Mouse (Mus musculus) c-Kit-positive CD71-positive TER-119-positive erythroid progenitor cells, embryonic 14.5 days (primary cell): ENCODE measurements at regions not wholly inside any gene's neighbourhood (a gene's known extent, or its start where the extent isn't known, plus 50 kb on each side); places are given as distances from the start of the nearest gene placed in this dataset.

Experiments
- DNase-seq: peaks from one replicate; pipeline ENCODE4 v3.0.0-alpha.2; 2013; ENCODE audit warnings: low spot score

GRCm38 (mm10) chr17:45341573-45341972, 92.0 kb downstream of the Cdc5l start:
- DNase-seq = no peak

DNA sequence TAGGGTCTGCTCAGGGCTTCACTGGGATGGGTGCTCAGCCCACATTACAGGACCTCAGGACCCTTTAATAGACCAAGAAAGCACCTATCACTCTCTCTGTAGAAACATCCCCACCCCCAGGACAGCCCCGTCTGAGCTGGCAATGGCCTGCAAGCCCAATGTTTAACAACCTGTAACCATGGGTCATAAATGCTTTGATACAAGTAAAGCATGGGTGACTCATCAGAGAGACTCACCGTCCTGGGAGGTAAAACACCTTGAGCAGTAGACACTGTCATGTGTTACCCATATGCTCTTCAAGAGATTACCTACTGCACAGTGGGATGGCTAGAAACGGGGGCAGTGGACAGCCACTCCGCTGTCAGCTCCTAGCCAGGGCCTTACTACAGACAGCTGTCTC, 92.7 kb downstream of the Cdc5l start:
- DNase-seq = no peak

- no peak for DNase-seq
Measured at GRCm38 (mm10) chr17:45339226-45339625, 94.3 kb downstream of the Cdc5l start.

DNA sequence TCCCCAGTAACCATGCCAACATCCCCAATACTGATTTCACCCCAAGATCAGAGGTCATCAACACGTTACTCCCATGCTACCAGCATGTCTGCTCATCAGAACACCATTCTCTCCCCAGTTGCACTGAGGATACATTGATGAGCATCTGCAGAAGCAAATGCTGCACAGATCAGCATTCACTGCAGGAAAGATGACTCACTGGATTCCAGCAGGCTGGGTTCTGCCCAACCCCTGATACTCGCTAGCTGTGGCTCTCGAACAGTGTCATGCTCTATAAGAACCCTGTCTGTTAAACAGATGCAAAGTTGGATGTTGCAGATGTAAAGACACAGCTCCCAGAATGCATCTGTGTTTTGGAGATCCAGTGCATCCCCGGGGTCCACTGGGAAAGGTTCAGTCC, 95.5 kb downstream of the Cdc5l start:
- no peak for DNase-seq

- DNase-seq = no peak
Measured at GRCm38 (mm10) chr17:45335586-45336151, 97.9 kb downstream of the Cdc5l start.

- no peak for DNase-seq
Measured at GRCm38 (mm10) chr17:45334732-45335381, 98.7 kb downstream of the Cdc5l start.

DNA sequence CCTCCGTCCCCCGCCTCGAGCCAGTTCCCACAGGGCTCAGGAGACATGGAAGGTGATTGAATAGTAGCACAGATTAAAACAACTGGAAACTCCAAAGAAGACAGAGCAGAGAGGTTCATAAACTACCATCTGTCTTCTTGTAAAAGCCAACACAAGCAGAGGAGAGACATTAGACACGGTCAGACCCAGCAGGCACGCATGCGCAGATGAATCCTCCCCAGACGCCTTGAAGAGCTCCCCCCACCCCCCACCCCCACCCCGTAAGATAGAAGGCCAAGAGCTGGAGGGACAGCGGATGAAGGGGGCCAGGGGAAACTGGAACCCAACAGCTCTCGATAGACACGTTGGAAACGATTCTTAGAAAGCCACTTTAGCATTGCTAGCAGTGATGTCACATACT, 101.2 kb downstream of the Cdc5l start:
- no peak for DNase-seq

- no peak for DNase-seq
Measured at GRCm38 (mm10) chr17:45329241-45329640, 104.3 kb downstream of the Cdc5l start.

- no peak for DNase-seq
Measured at GRCm38 (mm10) chr17:45326726-45327125, 106.8 kb downstream of the Cdc5l start.

DNA sequence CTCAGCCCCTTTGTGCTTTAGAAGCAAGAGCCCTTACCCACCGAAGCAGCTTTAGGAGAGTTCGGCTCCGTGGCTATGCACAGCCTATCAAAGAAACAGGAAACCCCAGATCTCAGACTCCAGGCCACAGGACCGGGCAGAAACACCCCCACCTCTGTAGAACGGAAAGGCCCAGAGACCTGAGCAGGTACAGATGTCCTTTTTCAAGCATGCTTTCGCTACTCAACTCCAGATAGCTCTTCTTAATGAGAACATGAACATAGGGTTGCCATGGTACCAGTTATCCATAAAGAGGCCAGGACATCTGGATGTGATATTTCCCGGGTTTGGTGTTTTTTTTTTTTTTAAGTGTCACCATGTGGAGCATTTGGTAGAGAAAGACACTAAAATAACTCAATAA, 107.4 kb downstream of the Cdc5l start:
- DNase-seq = no peak

DNA sequence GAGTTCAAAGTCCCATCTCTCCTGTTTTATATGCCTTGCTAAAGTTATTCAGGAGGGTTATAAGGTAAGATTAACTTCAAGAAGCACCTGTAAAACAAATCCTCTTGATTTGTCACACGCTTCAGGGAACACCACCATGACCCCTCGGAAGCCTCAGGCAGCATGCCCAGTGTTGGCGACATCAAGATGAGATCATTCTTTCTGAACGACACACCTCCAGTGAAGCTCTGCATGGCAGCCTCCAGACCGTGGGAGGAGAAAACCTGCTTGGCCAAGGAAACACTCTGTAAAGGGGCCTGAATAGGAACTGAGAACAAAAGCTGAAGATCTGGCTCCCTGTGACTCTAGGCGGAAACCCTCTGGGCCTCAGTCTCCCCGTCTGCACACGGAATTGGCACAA, 110.7 kb downstream of the Cdc5l start:
- DNase-seq = no peak

DNA sequence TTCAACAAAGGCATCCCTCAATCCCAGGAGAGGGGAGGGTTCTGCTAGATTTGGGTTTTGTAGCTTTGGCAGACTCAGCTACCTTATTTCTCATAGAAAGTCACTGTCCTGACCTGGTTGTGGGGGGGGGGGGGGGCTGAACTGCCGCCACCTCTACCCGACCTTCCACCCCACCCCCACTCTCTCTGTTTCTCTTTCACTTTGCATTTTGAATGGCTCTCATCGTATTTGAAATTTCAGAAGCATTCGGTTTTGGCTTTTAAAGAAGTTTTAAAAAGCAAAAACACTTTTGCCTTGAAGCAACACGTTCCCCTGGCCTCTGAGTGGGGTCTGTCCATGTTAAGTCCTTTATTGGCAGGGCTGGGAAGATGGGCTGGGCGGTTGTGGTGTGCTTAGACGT, 113.5 kb downstream of the Cdc5l start:
- no peak for DNase-seq

DNA sequence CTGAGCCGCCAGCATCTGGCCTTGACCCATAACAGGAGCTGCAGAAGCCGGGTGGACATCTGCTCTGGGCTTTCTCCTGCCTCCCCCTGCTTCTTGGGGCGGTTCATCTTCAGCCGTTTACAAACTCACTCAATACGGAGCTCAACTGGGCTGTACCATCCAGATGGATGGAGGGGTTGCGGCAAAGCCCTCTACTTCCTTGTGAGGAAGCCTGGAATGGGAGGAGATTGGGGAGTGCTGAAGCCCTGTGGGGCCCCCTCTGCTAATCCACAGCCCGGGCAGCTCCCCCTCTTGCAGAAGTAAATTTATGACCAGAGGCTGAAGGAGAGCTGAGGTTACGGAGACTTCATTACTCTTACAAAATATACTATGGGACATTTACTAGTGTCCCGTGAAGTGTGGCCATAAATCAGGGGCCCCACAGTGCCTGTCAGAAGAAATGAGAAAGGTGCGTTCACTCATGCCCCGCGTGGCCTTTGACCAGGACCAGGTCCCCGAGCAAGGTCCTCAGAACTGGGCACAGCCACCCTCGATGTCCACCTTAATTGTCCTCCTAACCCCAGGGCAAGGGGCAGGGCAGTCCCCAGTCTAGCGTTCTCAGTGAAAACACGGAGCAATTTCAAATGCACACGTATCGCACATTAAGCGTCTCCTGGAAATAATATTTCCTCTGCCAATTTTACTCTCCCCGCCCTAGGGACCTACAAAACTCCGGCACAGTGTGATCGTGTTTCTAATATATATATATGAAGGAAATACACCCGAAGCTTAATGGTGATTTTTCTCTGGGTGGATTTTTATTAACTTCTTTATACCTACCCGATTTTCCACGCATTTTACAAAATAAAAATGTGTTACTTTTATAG, 115.1 kb downstream of the Cdc5l start:
- no peak for DNase-seq

- DNase-seq = no peak
Measured at GRCm38 (mm10) chr17:45312510-45313266, 120.8 kb downstream of the Cdc5l start.

DNA sequence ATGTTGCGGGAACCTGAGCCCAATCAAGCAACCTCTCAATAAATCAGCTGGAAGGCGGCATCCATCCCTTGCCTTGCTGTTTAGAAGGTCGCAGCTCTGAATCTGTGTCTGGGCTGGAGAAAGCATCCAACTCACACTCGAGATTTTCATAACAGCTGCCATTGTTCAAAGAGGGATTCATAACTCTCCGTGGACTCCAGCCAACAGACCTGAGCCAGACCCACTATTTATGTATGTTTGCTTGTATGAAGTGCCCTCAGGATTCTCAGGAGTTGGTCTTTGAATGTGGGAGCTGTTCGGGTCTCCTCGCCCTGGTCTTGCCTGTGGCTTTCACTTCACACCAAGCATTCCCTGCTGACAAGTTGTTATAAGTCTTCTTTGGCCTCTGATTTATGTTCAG, 127.0 kb downstream of the Cdc5l start:
- no peak for DNase-seq

GRCm38 (mm10) chr17:45303183-45303582, 130.4 kb downstream of the Cdc5l start:
- no peak for DNase-seq

GRCm38 (mm10) chr17:45298355-45298754, 135.2 kb downstream of the Cdc5l start:
- no peak for DNase-seq

DNA sequence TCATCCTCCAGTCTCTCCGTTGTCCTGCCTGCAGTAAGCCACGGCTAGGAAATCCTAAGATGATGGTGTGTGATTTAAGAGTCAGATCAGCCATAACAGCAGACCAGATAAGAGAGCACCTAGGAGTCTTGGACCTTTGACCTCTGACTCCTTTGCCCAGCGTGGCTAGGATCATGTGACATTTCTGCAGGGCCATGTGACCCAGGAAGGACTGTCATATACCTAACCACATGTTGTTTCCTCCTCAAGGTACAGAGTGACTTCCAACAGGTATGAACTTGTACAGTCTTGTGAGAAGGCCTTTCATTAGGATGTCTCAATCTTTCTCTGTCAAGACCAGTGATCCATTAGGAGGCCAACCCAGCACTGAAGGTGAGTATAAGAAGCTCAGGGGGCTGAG, 135.7 kb downstream of the Cdc5l start:
- no peak for DNase-seq

DNA sequence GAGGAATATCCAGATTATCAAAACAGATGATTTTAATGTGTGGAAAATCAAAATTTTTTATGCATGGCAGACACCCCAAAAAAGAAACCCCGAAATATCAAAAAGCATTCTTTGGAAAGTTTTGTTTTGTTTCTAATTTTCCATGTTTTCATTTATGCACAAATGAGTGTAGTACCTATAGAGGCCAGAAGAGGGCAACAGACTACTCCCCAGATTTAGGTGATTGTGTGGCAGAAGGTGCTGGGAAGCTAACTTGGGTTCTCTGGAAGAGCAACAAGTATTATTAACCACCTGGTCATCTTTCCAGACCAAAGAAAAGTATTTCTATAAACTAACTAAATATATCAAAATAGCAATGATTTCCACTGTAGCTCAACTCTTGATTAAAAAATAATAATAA, 137.2 kb downstream of the Cdc5l start:
- peak; percentile 4 for DNase-seq

DNA sequence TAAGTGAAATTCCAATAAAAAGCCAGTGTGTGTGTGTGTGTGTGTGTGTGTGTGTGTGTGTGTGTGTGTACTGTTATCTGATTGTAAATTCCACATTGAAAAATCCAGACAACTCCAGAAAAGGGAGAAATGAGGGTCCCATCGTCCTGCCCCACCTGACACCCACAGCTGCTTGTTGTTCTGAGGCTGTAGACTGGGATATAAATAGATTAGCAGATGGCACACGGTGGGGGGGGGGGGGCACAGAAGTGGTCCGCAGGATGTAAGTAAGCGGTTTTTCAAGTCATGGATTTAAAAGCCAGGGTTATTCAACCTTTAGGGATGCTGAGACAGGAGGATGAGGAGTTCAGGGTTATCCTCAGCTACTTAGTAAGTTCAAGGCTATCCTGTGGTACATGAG, 138.7 kb downstream of the Cdc5l start:
- DNase-seq = no peak

DNA sequence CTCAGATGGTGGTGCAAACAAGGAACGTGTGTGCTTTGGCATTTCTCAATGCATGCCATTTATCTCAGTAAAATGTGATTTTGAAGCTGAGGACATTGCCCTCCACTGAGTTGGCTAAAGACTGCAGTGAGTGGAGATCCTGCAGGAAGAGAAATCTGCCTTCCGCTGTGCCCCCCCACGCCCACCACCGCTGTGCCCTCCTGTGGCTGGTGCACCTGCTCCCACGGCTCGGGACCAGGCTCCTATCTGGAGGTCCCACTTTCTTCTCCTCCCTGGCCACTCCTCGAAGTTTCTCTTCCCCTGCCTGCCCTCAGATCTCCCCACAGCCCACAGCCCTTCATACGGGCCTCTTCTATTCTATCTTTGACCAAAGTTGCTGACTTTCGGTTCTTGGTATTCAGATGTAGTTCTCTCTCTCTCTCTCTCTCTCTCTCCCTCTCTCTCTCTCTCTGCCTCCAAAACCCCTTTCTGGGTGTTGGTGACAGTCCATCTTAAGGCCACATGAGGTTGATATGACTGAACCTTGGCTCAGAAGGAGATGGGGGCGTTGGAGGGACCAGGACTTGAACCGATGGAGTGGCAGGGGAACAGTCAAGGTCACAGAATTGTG, 139.2 kb downstream of the Cdc5l start:
- no peak for DNase-seq

DNA sequence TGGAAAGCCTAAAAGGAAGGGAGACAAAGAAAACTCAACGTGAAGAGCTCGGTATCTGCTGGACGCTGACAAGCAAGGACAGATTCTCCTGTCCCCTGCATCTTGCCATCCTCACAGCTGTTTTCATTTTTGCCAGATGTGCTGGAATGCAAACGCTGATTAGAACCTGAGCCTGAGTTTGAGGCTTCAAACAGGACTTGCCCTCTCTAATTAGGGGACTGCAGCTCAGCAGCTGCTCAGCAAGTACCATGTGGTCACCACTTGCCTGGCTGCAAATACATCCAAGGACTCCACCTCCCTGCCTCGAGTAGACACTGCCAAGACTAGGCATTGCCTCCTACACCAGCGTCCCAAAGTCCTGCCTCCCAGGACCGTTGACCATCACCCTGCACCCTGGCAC, 140.7 kb downstream of the Cdc5l start:
- DNase-seq = no peak
